Mouse (Mus musculus) erythroblast, embryonic 14.5 days (primary cell): ENCODE measurements around the gene Muc20.

ENCODE experiments used
- GATA1 ChIP-seq: IDR thresholded peaks from 2 replicates; pipeline ENCODE4 v1.6.1; 2012; ENCODE audit warnings: low read length, inconsistent platforms, mixed read lengths
- TAL1 ChIP-seq: IDR thresholded peaks from 3 replicates; pipeline ENCODE4 v1.6.1; 2012; ENCODE audit warnings: low read length, inconsistent platforms, mixed read lengths

DNA sequence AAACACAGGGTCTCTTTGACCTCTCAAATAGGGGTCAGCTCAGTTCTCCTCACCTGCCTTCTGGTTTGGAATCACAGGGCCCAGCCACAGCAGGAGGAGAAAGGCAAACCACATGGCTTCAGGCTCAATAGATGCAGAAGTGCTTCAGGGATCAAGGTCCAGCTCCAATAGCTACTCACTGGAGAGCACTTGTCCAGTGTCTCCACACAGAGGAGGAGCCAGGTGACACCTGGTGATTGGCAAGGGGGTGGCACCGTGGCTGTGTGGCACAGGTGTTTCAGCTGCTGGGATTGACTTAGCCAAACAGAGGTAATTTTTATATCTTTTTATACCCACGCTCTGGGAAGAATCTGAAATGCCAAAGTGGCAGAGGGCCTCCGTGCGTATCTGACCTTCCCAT is 13.1 kb upstream of the Muc20 start, which contains the start of gene Smbd1:
- TF ChIP-seq GATA1: no peak
- no peak for TF ChIP-seq TAL1
